ENCODE assay signal across 8 mouse cellular contexts in genomic region chr19:46471324-46472093, GRCm38 (mm10). TPM values are rescaled to one million over a fixed set of nuclear protein-coding genes. Genes with fewer than 3 reads are reported as not detected.
DNase-seq lines count a peak whose midpoint lies in the region; ATAC-seq and TF ChIP-seq lines count a peak whose summit lies in the region.

No protein-coding gene starts in this region.

- H3K27me3 ChIP-seq in heart, embryonic 12.5 days (replicated peaks), result no peaks in the 10 kb centered on the region
- H3K27me3 ChIP-seq in ES-Bruce4 (ENCODE audit: control insufficient read depth, insufficient read depth, low read length, poor library complexity, severe bottlenecking), result no peaks in the 10 kb centered on the region
- H3K27me3 ChIP-seq in forebrain, embryonic 12.5 days, result no peaks in the 10 kb centered on the region
- no peaks in the 10 kb centered on the region for H3K27me3 ChIP-seq in limb, embryonic 14.5 days (ENCODE audit: control insufficient read depth, insufficient read depth, low read length)
- no peaks in the 10 kb centered on the region for H3K27me3 ChIP-seq in stomach, embryonic 15.5 days (replicated peaks)

- intact Hi-C loops in heart, postnatal 25 days (cut with DNase I), result no loop called here
- intact Hi-C loops in left cerebral cortex, postnatal 14 days (cut with DNase I), result no loop called here

- no peak for TF ChIP-seq EP300 in ES-Bruce4 (IDR thresholded peaks at IDR 0.05; ENCODE audit: insufficient read depth, low read depth, low read length)

- peaks cover 48% of the 10 kb centered on the region for H3K36me3 ChIP-seq in heart, embryonic 12.5 days
- H3K36me3 ChIP-seq in ES-Bruce4 (ENCODE audit: control insufficient read depth, insufficient read depth, low read length, poor library complexity, severe bottlenecking), result no peaks in the 10 kb centered on the region
- peaks cover 38% of the 10 kb centered on the region for H3K36me3 ChIP-seq in forebrain, embryonic 12.5 days (replicated peaks)
- H3K36me3 ChIP-seq in limb, embryonic 14.5 days (ENCODE audit: control insufficient read depth, insufficient read depth, low read length), result peaks cover 33% of the 10 kb centered on the region
- no peaks in the 10 kb centered on the region for H3K36me3 ChIP-seq in stomach, embryonic 15.5 days

- DNase-seq in heart, postnatal 25 days (ENCODE audit: low spot score), result no peak
- no peak for DNase-seq in limb, embryonic 14.5 days (ENCODE audit: low spot score)
- no peak for DNase-seq in left cerebral cortex, postnatal 14 days (ENCODE audit: low spot score in 2 of 2)
- DNase-seq in yolk sac, embryonic 10.5 days (ENCODE audit: low spot score), result no peak

- H3K4me1 ChIP-seq in heart, embryonic 12.5 days (replicated peaks), result peaks cover 38% of the 10 kb centered on the region
- H3K4me1 ChIP-seq in ES-Bruce4 (ENCODE audit: control insufficient read depth, insufficient read depth, low read length), result peaks cover 5% of the 10 kb centered on the region
- H3K4me1 ChIP-seq in forebrain, embryonic 12.5 days, result peaks cover 40% of the 10 kb centered on the region
- H3K4me1 ChIP-seq in limb, embryonic 14.5 days (ENCODE audit: control insufficient read depth, insufficient read depth, low read length), result peaks cover 12% of the 10 kb centered on the region; the same call in 1 of the 2 replicates
- peaks cover 23% of the 10 kb centered on the region for H3K4me1 ChIP-seq in stomach, embryonic 15.5 days

- TF ChIP-seq POLR2A in ES-Bruce4 (IDR thresholded peaks at IDR 0.05; ENCODE audit: insufficient read depth, low read length), result no peak
- TF ChIP-seq POLR2A in limb, embryonic 14.5 days (IDR thresholded peaks at IDR 0.05; ENCODE audit: borderline replicate concordance, extremely low read depth, insufficient read depth, insufficient read length), result no peak

- H3K9ac ChIP-seq in heart, embryonic 12.5 days, result peak overlapping the region; percentile 52
- no peak overlapping the region for H3K9ac ChIP-seq in ES-Bruce4 (ENCODE audit: low read depth, poor library complexity, severe bottlenecking)
- 0 out of 2 replicates have a peak overlapping the region, but pooled peaks have one; percentile 12 for H3K9ac ChIP-seq in forebrain, embryonic 12.5 days
- H3K9ac ChIP-seq in limb, embryonic 14.5 days (ENCODE audit: low read depth, low read length, severe bottlenecking), result no peak overlapping the region
- H3K9ac ChIP-seq in stomach, embryonic 15.5 days, result no peak overlapping the region

- ATAC-seq in heart, embryonic 12.5 days (ENCODE audit: insufficient number of reproducible peaks, low FRiP score), result peak; percentile 72
- no peak for ATAC-seq in forebrain, embryonic 12.5 days (ENCODE audit: low FRiP score)
- ATAC-seq in limb, embryonic 14.5 days (ENCODE audit: low FRiP score, low read depth), result no peak
- ATAC-seq in stomach, embryonic 15.5 days (ENCODE audit: insufficient read depth, low FRiP score, low read depth), result 0 out of 2 replicates have a peak, but pooled peaks have one; percentile 37

- peak overlapping the region; percentile 83 for H3K27ac ChIP-seq in heart, embryonic 12.5 days (ENCODE audit: poor library complexity, severe bottlenecking)
- peak overlapping the region; percentile 89 for H3K27ac ChIP-seq in ES-Bruce4 (ENCODE audit: insufficient read depth, low read length)
- peak overlapping the region; percentile 68 for H3K27ac ChIP-seq in forebrain, embryonic 12.5 days
- H3K27ac ChIP-seq in limb, embryonic 14.5 days (replicated peaks; ENCODE audit: low read depth, low read length), result peak overlapping the region; percentile 63; the same call in 1 of the 2 replicates
- peak overlapping the region; percentile 80 for H3K27ac ChIP-seq in stomach, embryonic 15.5 days

- H3K9me3 ChIP-seq in heart, embryonic 12.5 days (replicated peaks), result no peaks in the 10 kb centered on the region
- H3K9me3 ChIP-seq in ES-Bruce4 (replicated peaks; ENCODE audit: control insufficient read depth, insufficient read depth, low read length, poor library complexity, severe bottlenecking), result no peaks in the 10 kb centered on the region
- no peaks in the 10 kb centered on the region for H3K9me3 ChIP-seq in forebrain, embryonic 12.5 days
- H3K9me3 ChIP-seq in limb, embryonic 14.5 days (ENCODE audit: control insufficient read depth, low read length), result no peaks in the 10 kb centered on the region
- no peaks in the 10 kb centered on the region for H3K9me3 ChIP-seq in stomach, embryonic 15.5 days

- no peak for TF ChIP-seq CTCF in ES-Bruce4 (IDR thresholded peaks at IDR 0.05; ENCODE audit: low read depth, low read length)

- peak overlapping the region; percentile 19; the same call in 1 of the 2 replicates for H3K4me2 ChIP-seq in heart, embryonic 12.5 days
- H3K4me2 ChIP-seq in forebrain, embryonic 12.5 days, result no peak overlapping the region
- H3K4me2 ChIP-seq in limb, embryonic 14.5 days (replicated peaks; ENCODE audit: low read depth, low read length, severe bottlenecking), result no peak overlapping the region
- no peak overlapping the region for H3K4me2 ChIP-seq in stomach, embryonic 15.5 days

- no peak overlapping the region for H3K4me3 ChIP-seq in heart, embryonic 12.5 days
- H3K4me3 ChIP-seq in ES-Bruce4 (ENCODE audit: low read depth, low read length), result no peak overlapping the region
- no peak overlapping the region for H3K4me3 ChIP-seq in forebrain, embryonic 12.5 days (replicated peaks)
- no peak overlapping the region for H3K4me3 ChIP-seq in limb, embryonic 14.5 days (replicated peaks; ENCODE audit: low read length)
- no peak overlapping the region for H3K4me3 ChIP-seq in stomach, embryonic 15.5 days (replicated peaks)

- 11% methylated on average over 10 of the region's 10 CpGs for WGBS in heart, embryonic 12.5 days
- 19% methylated on average over 10 of the region's 10 CpGs for whole genome bisulfite sequencing in forebrain, embryonic 12.5 days
- 16% methylated on average over 10 of the region's 10 CpGs for WGBS in limb, embryonic 14.5 days
- 17% methylated on average over 10 of the region's 10 CpGs for WGBS in stomach, embryonic 15.5 days

RNA-seq across cellular contexts. Expression of gene Trim8, which starts 30.0 kb away (rescaled TPM):
- 24.1 and 24.2 TPM in 2 replicates for polyA plus RNA-seq in heart, embryonic 12.5 days (2016; fragmentation: Nextera tagmentation; extraction: Ambion mirVana)
- 10 to 100 TPM; 37.3 to 40.6 TPM for total RNA-seq in heart, postnatal 25 days (2021)
- 14.2 and 16.3 TPM in 2 replicates for polyA plus RNA-seq in ES-Bruce4 (2011; ENCODE audit: insufficient read depth, insufficient read length, low read depth, missing spikeins)
- polyA plus RNA-seq in forebrain, embryonic 12.5 days (2016; fragmentation: Nextera tagmentation; extraction: Ambion mirVana), result 33.9 and 35.1 TPM in 2 replicates
- polyA plus RNA-seq in limb, embryonic 14.5 days (2012; rRNA removed), result 22.7 and 32.5 TPM in 2 replicates
- polyA plus RNA-seq in limb, embryonic 14.5 days (2014; fragmentation: Nextera tagmentation; extraction: Ambion mirVana), result 21.5 and 23.1 TPM in 2 replicates
- 20.4 and 20.9 TPM in 2 replicates for polyA plus RNA-seq in stomach, embryonic 15.5 days (2015; fragmentation: Nextera tagmentation; extraction: Ambion mirVana)
- 100 to 1,000 TPM; 103 to 110 TPM for total RNA-seq in left cerebral cortex, postnatal 14 days (2021)

Comparison
In these comparisons a context has a peak if more than half of its experiments do, and no peak if none do; other contexts are left out.
1. ATAC-seq: peak in heart, embryonic 12.5 days (single experiment) and stomach, embryonic 15.5 days (single experiment); none in forebrain, embryonic 12.5 days (single experiment) and limb, embryonic 14.5 days (single experiment).
2. H3K9ac ChIP-seq: peak in heart, embryonic 12.5 days (single experiment) and forebrain, embryonic 12.5 days (single experiment); none in ES-Bruce4 (single experiment), limb, embryonic 14.5 days (single experiment) and stomach, embryonic 15.5 days (single experiment).
3. Peak in every context shown above with its lines, with median percentiles within 50 percentile points of each other: H3K27ac ChIP-seq.